Mouse (Mus musculus) adrenal gland (tissue): ENCODE results near the gene Mlf2.

ENCODE experiments used
- intact Hi-C: fragments of 180-260 bp; cut with DNase I; formaldehyde crosslinking; loops from one replicate; pipeline ENCODE4 v1.15.1; 2025
- long read RNA-seq, 2 experiments: library from polyadenylated mRNA; unstranded; transcript quantifications; one replicate each; pipeline ENCODE4 v2.0.0; 2020; ENCODE audit warnings: borderline replicate concordance in 1 of 2; ENCODE audit not compliant: insufficient replicate concordance in 1 of 2

Mlf2 gene
- long read RNA-seq, experiment 1, transcript Mlf2-202 (9 exons, 1,475 nt): major isoform, 167 of 211 reads
- long read RNA-seq, experiment 1, transcript Mlf2-201 (9 exons, 1,451 nt): minor isoform, 8 of 211 reads
- long read RNA-seq, experiment 1, partial matches to known transcripts: 24 of 211 reads
- long read RNA-seq, experiment 1, other reads (novel, unspliced or antisense): 12 of 211 reads
- long read RNA-seq, experiment 2, transcript Mlf2-202 (9 exons, 1,475 nt): major isoform, 197 of 248 reads
- long read RNA-seq, experiment 2, transcript Mlf2-201 (9 exons, 1,451 nt): minor isoform, 7 of 248 reads
- long read RNA-seq, experiment 2, partial matches to known transcripts: 29 of 248 reads
- long read RNA-seq, experiment 2, other reads (novel, unspliced or antisense): 15 of 248 reads

DNA sequence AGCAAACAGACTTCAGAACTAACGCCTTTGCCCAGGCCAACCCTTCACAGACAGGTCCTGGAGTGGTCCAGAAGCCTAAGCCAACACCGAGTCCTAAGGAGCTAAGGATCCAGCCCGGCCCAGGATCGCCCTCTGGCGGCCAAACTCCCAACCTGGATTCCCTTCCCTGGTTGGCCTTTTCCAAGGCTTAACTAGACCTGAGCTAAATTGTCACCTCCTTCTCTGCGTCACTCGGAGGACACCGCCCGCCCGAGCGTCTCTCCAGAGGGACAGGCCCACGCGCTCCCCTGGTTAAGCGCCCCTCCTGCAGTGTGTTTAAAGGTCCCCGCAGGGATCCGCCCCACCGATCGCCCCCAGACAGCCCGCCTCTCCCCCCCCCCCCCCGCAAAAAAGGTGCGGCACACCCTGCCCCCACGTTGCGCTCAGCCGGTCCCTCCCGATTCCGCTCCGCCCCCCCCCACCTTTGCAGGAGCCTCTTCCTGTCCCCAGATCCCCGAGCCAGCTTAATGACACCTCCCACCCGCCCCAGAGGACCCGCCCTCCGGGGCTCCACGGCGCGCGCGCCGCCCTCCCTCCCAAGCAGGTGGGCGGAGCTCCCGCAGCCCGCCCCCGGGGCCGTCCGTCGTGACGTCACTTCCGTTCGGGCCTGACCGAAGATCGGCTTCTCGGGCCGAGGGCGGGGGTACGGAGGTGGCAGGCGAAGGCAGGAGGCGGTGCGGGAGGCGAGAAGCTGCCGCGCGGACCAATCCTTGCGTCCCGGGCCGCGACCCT is at the start of gene Mlf2:
TSS of gene Mlf2 (plus strand) at position 633 of the 771 bp plus-strand sequence.
- intact Hi-C loops: loop anchor here (2.0 kb wide), 1 partner anchor 16 kb away; no protein-coding TSS in a partner anchor

DNA sequence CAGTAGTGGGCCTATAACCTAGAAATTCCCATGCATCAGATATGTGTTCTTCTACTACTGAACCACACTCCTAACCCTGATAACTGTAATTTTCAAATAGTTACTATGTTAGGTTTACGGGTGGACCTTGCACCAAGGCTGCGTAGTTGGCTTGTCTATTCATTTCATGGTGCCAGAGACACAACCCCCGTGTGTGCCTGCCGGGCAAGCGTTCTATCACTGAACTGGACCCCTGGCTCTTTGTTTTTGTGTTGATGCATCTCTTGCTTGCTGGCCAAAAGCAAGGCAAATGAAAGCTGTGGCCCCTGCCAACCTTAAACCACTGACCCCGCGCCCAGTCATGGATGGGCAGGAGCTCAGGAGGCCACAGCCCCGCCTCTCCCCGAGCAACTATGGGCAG is 49.4 kb upstream of the Mlf2 start:
- intact Hi-C loops: no loop called here

DNA sequence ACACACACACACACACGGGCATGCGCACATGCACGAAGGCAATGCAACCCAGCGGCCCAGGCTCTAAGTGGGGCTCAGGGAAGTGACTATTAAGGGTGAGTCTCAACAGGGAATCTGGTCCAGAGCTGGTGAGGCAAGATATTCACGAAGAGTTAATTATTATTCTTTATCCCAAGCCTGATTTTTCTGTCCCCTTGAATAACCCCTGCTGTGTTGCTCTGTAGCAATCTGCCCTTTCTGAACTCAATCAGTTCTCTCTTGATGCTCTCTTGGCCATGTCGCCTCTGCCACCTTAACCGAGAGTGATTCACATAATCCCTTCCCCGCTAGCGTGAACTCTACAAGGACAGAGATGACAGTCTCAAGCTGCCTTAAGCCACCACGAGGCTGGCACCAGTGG is 47.8 kb upstream of the Mlf2 start:
- intact Hi-C loops: no loop called here

DNA sequence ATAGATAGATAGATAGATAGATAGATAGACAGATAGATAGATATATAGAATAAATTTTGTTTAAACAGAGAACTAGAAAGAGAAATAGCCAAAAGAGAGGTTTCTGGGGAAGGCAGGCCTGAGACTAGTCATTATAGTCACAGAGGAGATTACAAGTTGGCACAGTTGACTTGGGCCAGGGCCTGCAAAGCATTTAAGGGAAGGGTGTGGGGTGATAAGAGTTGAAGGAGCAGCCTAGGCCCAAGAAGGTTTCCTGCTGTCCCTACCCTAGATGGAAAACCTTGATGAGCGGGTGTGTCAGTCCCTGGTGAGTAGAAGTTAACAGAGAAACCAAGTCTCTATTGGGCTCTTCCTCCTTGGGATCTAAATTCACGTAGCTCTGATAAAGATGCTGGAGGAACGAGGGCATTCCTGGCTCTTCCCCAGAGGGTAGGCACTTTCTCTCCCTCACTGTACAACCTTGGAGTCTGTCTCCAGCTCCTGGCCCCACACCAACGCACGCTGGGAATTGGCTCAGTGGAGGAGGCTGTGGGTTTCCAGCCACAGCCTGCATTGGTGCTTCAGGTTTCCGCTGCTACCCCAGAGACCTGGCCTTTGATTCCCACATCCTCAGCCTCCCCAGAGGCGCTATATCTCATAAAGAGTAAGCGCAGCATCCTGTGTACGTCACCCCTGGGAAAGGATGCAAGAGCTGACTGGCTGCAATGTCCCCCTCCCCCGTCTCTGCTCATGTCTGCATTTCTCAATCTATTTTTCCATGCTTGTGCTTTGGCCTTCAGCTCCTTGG is 46.3 kb upstream of the Mlf2 start:
- intact Hi-C loops: no loop called here

DNA sequence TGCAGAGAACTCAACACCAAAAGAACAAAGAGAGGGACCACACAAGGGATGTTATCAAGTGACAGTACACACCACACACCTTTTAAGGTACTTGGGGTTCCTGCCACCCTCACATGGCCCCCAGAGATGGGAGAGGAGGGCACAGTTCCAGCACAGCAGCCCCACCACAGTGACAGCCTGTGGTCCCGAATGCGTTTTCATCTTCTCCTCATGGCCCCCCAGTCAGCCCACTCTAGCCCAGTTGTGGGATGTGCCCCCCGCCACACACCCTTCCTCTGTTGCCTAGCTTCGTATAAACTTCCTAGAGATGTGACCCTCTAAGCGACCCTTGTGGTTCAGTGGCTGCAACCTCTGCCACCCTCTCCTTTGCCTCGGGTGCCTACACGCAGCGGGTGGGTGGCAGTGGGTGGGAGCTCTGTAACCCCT is 45.2 kb upstream of the Mlf2 start:
- intact Hi-C loops: no loop called here

DNA sequence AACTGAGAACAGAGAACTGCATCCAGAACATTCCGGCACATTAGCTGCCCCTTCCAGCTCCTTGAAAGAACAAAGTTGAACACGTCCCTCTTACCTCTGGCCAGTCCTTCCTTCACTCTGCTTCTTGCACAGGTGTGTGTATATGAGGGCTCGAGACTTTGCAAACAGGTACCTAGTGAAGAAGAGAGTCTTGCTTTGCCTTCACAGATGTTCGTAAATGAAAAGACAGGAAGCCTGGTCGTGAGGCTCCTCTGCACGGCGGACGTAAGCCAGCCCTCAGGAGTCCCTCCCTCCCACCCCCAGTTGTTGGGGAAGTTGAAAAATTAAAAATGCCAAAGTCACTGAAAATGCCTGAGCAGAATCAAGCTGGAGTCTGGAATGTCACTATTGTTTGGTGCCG is 43.2 kb upstream of the Mlf2 start, which contains the start of gene Cd4:
TSS of gene Cd4 (minus strand) at position 236 of the 400 bp plus-strand sequence.
- intact Hi-C loops: no loop called here

DNA sequence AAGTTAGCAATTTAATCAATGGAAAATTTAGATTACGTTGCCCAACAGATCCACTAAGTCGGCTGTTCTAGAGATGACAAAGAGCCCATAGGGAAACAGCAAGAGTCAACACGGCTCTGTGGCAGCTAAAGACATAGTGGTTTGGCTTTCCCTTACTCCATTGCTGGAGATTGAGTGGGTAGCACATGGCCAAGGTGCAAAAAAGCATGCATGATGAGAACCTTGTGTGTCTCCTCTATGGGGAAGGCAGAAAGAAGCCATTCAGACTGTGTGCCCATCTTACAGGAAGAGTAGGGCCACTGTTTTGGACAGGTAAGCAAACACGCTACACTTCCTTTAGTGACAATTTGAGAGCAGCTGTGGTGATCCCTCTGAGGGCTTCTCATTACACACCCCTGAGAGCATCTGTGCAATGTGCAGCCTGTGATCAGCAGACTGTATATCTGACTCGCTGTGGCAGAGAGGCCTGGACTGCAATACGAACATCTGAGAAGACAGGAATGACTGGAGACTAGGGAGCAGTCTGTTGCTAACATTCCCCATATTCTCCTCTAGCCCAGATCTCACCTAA is 42.5 kb upstream of the Mlf2 start:
- intact Hi-C loops: no loop called here

DNA sequence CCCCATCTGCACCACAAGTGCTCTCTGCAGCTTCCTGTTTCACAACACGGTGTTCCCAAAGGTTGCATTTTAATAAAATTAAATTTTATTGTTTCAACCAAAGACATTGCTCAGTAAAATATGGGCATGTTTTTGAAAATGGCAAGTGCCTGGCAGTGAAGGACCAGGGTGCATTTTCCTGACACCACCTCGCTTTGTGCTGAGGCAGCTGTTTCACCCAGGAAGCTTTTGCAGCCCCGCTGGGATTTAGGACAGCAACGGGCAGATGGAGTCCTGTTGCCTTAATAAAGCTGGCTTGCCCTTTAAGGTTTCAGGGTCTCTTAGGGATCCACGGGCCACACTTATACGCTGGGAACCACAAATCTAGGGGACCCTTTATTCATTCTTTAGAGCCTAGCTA is 40.2 kb upstream of the Mlf2 start:
- intact Hi-C loops: loop anchor here (5.0 kb wide), 1 partner anchor 186 kb away; no protein-coding TSS in a partner anchor

DNA sequence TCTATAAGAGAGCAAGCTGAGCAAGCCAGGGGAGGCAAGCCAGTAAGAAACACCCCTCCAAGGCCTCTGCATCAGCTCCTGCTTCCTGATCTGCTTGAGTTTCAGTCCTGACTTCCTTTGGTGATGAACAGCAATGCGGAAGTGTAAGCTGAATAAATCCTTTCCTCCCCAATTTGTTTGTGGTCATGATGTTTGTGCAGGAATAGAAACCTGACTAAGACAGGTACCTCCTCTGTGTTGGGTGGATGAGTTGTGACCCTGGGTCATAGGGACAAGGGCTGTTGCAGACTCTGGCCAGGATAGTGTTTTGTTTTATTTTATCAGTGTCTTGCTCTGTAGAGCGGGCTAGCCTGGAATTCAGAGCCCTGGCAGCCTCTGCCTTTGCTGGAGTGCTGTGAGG is 37.1 kb upstream of the Mlf2 start:
- intact Hi-C loops: loop anchor here (5.0 kb wide), 1 partner anchor 183 kb away; no protein-coding TSS in a partner anchor

DNA sequence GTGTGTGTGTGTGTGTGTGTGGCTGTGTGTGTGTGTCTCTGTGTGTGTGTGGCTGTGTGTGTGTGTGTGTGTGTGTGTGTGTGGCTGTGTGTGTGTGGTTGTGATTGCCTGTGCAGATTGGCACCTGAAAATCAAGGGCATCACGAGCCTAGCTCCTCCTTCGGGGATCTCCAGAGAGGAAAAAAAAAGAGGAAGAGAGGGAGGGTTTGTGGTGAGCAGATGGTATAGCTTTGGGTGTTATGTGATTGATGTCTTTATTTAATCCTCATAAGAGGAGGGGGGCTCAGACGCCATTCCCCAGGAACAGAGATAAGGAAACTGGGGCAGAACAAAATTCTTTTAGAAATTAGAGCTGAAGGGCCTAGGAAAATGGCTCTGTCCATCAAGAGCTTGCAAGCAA is 32.8 kb upstream of the Mlf2 start:
- intact Hi-C loops: no loop called here

DNA sequence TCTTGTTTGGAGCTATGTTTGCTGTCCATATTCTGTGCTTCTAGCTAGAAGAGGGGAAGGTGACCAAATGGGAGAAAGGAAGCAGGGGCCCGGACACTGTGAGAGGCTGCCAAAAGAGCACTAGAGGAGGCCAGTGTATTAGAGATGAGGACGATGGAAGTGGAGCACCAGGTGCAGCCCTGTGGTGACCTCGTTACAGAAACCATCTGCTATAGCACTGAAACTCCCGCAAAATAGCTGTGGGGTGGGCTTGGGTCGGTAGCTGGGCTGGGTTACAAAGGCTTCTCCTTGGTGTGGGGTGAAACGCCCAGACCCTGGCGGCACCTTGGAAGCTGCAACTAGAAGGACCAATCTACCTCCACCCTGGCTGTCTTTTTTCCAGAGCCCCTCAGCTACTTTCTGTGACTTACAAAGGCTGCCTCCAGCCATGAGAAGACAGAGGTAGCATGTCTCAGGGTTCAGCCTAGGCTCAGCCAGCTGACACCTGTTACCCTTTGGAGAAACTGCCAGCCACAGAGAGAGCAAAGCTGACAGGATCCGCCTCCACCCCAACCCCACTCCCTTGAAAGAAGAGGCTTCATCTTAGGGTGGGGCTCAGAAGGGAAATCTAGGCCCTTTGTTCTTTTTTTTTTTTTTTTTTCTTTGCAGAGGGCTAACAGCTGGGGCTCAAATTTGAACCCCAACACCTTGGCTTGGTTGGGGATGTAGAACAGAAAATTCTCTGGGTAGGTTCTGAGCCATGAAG is 31.0 kb upstream of the Mlf2 start:
- intact Hi-C loops: loop anchor here (5.0 kb wide), 3 partner anchors 37 to 182 kb away; partner anchors contain the start of gene Gpr162

DNA sequence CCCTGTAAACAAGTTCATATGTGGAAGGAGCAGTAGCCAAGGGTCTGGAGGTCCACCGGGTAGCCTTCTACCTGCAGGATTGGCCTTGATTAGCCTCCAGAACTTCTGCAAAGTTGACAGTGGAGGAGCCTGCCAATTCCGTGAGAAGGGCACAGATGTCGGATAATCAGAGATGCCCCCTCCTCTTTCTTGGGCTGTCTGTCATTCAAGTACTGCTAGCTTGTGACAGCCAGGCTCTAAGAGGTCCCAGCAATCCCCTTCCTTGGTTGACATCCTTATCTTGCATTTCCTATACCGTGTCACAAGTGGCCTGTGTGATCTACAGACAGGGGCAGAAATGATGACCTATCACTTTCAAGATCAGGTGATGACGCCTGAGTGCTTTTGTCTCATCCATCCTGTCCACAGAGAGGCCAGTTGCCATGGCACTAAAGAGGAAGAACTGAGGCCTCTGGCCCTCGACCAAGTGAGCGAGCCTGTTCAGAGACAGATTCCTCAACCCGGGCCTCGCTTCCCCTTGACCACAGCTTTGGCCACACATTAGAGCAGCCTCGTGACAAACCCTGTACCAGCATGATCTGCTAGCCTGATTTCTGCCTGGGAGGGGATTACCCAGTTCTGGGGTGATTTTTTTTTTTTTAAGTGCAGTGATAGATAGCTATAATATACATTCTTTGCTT is 30.2 kb upstream of the Mlf2 start:
- intact Hi-C loops: loop anchor here (5.0 kb wide), 3 partner anchors 36 to 181 kb away; partner anchors contain the start of gene Gpr162

DNA sequence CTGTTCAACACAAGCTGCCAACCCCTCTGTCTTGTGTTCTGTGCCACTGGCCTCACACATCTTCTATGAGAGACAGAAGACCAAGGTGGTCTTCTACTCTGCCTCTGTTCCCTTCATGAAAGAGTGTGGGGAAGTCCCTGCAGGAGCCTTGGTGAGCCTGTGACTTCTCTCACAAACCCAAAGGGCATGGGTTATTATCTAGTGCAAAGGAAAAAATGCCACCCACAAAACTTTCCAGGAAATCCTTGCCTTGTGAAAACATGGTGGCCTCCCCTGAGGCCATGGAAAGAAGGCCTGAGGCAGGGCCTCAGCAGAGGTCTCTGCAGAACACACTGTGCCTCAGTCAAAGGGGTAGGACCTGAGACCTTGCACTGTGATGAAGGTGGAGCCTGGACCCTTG is 29.3 kb upstream of the Mlf2 start:
- intact Hi-C loops: loop anchor here (5.0 kb wide), 3 partner anchors 35 to 180 kb away; partner anchors contain the start of gene Gpr162

DNA sequence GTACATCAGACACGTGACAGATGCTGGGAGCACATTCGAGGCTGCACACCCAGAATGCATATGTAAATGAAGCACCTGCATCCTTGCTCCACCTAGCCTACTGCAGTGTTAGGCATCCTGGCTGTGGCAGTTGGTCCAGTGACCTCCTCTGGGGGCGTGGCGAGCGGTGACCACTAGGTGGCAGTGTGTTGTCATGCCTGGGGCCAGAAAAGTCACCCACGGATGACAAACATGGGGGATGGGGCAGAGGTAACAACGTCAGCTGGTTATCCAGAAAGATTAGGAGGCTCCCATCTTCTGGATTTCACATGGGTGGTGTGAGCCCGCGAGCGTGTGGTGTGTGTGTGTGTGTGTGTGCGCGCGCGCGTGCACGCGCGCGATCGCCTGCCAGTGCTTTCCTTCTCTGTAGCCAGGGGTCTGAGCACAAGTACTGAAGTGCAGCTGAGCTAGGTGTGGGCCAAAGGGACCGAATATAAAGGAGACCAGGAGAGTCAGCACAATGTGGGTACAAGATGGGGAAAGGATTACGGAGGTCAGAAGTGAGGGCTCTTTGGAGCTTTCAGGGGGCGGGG is 27.5 kb upstream of the Mlf2 start:
- intact Hi-C loops: loop anchor here (5.0 kb wide), 3 partner anchors 34 to 179 kb away; partner anchors contain the start of gene Gpr162

DNA sequence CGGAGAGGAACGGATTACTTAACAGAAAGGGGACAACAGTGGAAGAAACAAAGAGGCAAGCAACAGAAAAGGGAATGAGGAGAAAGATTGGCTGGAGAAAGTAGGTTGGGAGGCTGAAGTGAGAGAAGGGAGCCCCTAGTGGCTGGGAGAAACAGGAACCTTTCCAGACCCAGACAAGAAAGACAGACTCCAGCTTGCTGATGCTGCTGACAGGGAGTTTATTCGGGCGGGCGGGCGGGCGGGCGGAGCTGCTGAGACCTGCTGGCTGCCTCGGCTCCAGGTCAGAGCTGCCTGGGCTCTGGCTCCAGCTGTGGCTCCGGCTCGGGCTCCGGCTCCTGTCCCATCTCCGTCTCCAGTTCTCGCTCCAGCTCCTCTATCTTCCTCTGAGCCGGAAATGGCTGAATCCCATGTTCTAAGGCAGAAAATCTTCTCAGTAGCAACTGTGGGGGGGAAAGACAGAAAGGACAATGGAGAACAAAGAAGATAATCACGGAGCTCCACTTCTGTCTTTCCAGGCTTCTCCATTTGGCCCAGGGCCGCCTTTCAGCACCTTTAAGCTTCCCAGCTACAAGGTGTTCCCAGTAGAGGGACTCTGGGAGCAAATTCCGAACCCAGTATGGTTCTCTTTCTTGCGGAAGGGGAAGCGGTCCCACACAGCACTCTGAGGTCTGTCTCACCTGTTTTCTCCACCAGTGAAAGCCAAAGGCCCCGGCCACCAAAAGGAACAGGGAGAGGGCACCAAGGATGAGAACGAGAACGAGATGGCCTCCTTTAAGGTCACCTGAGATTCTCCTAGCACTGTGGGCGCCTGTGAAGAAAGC is 26.8 kb upstream of the Mlf2 start:
- intact Hi-C loops: loop anchor here (5.0 kb wide), 3 partner anchors 33 to 178 kb away; partner anchors contain the start of gene Gpr162

DNA sequence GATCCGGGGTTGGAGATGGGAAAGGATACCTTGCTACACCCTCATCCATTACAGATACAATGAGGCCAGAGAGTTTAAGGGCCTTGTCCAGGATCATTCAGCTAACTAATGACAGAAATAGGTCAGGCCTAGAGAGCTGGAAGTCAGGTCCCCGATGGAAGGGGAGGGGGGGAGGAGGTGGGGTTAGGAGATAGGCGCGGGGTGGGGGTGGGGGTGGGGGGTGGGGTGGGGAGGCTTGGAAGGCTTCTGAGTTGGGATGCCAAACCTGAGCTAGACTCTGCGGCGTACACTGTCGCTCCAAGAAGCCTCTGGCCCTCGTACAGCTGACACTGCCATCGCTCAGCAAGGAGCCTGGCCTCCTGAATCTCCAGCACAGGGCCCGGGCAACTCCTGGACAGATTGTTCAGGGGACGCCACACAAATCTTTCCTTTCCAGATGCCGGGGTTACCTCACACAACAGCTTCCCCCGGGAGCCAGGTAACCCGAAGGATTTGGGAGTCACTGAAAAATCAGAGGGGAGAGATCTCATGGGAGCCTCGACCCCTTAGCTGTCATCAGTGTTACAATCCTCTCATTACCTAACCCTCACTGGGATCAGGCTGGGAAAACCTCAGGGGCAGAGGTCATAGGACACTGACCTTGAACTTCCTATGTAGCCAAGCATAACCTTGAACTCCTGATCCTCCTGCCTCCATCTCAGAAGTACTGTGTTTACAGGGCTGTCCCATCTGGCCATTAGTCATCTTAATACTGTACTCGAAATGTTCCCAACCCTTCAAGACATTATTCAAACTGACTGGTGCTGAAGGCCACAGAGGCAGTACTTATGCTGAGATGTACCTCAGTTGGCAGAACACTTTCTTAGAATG is 26.0 kb upstream of the Mlf2 start:
- intact Hi-C loops: loop anchor here (5.0 kb wide), 3 partner anchors 32 to 177 kb away; partner anchors contain the start of gene Gpr162

DNA sequence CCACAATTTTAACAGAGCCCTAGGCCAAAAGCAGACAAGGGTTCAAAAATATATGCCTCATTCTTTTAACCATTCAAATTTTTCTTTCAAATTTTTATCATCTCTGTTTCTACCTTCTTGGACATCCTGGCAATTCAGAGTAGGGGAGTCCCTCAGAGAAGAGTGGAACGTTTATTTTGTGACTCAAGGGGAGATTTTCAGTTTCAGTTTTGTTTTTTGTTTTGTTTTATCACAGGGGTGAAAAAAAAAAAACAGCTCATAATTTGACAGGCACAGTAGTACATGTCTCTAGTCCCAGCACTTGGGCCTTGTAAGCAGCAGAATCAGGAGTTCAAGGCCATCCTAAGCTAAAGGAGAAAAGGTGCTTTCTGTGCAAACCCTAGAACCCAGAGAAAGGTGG is 23.4 kb upstream of the Mlf2 start:
- intact Hi-C loops: no loop called here
